Comparison of ENCODE assay signal across 17 mouse cellular contexts in genomic region chr5:36986617-36987016, GRCm38 (mm10). TPM values are rescaled to one million over a fixed set of nuclear protein-coding genes. Genes with fewer than 3 reads are reported as not detected.
"Had no signal": no experiment of that assay in that cellular context is flagged by ENCODE, and none has a peak within 500 bp of the region (broad histone marks: within the 10 kb centered on the region; RNA-seq: fewer than 3 reads in every experiment).

No protein-coding gene starts in this region.

- DNase-seq: kidney, adult 8-10 months; kidney, postnatal 10 days; layer of hippocampus, postnatal 36 days; liver, embryonic 13.5 days; lung, adult 2 months; lung, postnatal 14 days; lung, postnatal 4 days; midbrain, embryonic 14.5 days; right cerebral cortex, postnatal 25 days; spleen, adult 18-20 months; thymus, postnatal 25 days had no signal

- H3K27ac ChIP-seq: intestine, embryonic 15.5 days; left cerebral cortex, adult 2 months; liver, embryonic 13.5 days; neural tube, embryonic 13.5 days; stomach, embryonic 15.5 days had no signal

- H3K27me3 ChIP-seq: intestine, embryonic 15.5 days; neural tube, embryonic 13.5 days; stomach, embryonic 15.5 days had no signal

- H3K36me3 ChIP-seq: intestine, embryonic 15.5 days; liver, embryonic 13.5 days; neural tube, embryonic 13.5 days had no signal

- ATAC-seq: intestine, embryonic 15.5 days had no signal

- H3K9ac ChIP-seq: intestine, embryonic 15.5 days; liver, embryonic 13.5 days; neural tube, embryonic 13.5 days; stomach, embryonic 15.5 days had no signal

- H3K4me2 ChIP-seq: intestine, embryonic 15.5 days; liver, embryonic 13.5 days; midbrain, embryonic 11.5 days; neural tube, embryonic 13.5 days; stomach, embryonic 15.5 days had no signal

- H3K4me3 ChIP-seq: intestine, embryonic 15.5 days; left cerebral cortex, adult 2 months; liver, embryonic 13.5 days; neural tube, embryonic 13.5 days; stomach, embryonic 15.5 days had no signal

- H3K9me3 ChIP-seq: intestine, embryonic 15.5 days; liver, embryonic 13.5 days; neural tube, embryonic 13.5 days; stomach, embryonic 15.5 days had no signal

RNA-seq across cellular contexts. Expression of gene Wfs1, which starts 2.4 kb away (rescaled TPM):
- total RNA-seq: megakaryocyte-erythroid progenitor cell, adult 5-6 weeks had no signal
